Mouse (Mus musculus): ENCODE data around the gene Gm10447.

DNA sequence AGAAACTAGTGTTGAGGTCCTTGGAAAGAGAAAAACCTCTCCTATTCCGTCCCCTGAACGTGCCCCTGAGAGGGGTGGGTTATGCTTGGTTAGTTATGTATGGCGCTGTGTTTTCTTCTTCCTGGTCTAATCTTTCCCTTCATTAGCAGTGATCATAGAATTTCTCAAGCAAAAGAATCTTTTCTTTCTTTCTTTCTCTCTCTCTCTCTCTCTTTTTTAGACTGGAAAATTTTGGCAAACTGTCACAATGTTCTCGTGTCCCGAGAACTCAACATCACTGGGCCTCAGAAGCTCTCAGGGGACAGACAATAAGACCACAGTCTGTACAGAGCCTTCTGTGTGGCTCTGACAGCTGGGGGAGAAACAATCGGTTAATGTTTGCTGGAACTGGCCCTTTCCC is 38.5 kb upstream of the Gm10447 start:
- TF ChIP-seq POLR2A (IDR thresholded peaks at IDR 0.05; ENCODE audit: insufficient read depth, low read depth, low read length), result no peak
- TF ChIP-seq CTCF (IDR thresholded peaks at IDR 0.05; ENCODE audit: insufficient read depth, low read depth, low read length), result no peak

All from olfactory bulb, adult 2 months (tissue).